Mouse (Mus musculus) neural tube, embryonic 10.5 days (tissue): Measurements from ENCODE around the gene Prkca.

Experiments
- DNase-seq: peaks from one replicate; pipeline ENCODE4 v3.0.0-alpha.2; 2017; ENCODE audit warnings: low spot score; ENCODE audit errors: extremely low spot score

Gene Prkca

GRCm38 (mm10) chr11:108261751-108262160, 82.0 kb downstream of the Prkca start:
- DNase-seq, result no peak

GRCm38 (mm10) chr11:108260775-108261517, 82.8 kb downstream of the Prkca start:
- DNase-seq, result no peak

- DNase-seq, result no peak
These were observed 84.3 kb downstream of the Prkca start for GRCm38 (mm10) chr11:108259391-108259790.

DNA sequence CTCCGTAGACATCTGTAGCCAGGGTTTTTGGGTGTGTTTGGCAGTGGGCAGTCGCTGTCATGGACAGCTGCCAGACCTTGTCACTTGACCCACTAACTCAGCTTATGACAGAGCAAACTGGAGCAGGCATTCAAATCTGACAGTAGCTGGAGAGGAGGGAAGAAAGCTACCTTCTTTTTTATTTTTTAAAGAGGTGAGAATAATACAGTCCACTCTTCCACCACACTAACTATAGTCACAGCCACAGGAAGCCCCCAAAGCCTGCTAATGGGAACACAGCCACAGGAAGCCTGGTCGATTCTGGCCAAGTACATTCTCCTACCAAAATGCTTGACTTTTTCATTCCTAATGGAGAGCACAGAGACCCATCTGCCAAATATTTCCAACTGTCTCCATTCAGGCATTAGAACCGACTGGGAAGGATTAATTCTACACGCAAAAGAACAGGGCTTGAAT, 84.9 kb downstream of the Prkca start:
- DNase-seq, result no peak

DNA sequence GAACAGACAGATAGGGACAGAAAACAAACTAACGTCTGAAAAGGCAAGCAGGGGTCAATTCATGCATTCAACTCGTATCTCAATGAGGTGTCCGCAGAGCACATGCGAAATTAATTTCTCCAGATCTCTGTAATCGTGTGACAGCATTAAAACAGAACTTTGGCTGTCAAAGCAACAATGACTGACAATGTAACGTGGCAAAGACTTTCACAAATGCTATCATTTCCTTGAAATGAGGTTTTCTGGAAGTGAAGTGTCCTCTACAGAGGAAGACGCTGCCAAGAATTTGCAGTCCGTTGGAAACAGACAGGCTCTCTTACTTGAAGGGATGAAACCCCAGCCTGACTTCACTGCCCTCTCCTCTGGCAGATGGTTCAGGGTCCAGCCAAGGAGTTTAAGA, 85.8 kb downstream of the Prkca start:
- DNase-seq, result no peak

- no peak for DNase-seq
These were observed 89.0 kb downstream of the Prkca start for GRCm38 (mm10) chr11:108254681-108255080.

DNA sequence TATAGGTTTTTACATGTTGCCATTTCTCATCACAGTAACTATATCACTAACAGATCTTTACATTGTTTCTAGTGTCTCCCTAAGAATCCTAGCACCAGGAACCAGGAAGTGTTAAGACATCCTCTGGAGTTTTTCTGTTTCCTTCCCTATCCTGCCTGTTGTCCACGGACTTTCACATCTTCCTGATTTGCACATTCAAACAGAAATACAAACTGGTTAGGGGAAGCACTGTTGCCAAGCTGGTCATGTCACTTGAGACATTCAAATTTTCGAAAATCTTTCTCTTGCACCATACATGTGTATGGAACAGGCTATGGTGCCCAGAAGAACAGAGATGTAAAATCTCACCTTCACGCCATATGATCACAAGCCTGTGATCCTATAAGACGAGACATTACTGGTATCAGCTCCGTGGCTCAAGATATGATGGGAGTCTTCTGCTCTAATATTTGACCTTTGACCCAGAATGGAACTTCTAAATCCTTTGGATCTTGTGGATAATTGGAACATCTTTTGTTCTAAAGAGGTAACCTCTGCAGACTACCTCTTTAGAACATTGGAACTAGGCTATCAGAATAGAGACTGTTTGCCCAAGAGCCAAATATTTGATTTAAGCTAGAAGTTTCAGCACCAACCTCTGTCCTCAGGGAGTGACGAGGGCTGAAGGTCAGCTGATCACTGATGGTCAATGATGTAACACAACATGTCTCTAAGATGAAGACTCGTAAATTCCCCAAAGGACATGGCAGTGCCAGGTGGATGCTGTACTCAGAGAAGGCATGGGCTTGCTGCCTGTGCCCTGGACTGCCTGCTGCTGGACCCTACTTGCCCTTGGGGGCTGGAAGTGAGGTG, 91.6 kb downstream of the Prkca start:
- no peak for DNase-seq

- no peak for DNase-seq
These were observed 92.7 kb downstream of the Prkca start for GRCm38 (mm10) chr11:108250829-108251637.

GRCm38 (mm10) chr11:108250146-108250635, 93.5 kb downstream of the Prkca start:
- no peak for DNase-seq

- DNase-seq, result no peak
These were observed 94.2 kb downstream of the Prkca start for GRCm38 (mm10) chr11:108249487-108249886.

DNA sequence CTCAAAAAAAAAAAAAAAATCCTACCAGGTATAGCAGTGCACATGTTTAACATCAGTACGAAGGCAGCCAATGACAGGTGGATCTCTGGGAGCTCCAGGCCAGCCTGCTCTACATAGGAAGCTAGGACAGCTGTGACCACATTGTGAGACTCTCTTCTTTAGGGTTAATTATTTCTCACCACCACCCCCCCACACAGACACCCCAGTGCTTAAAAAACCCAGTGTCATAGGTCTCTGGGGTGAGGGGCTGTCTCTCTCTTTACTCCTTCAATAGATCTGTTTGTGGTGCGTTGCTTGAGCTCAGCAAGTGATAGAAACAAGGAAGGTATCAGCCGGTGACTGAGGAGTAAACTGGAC, 94.7 kb downstream of the Prkca start:
- DNase-seq, result no peak

- DNase-seq, result no peak
These were observed 95.3 kb downstream of the Prkca start for GRCm38 (mm10) chr11:108248218-108249046.

DNA sequence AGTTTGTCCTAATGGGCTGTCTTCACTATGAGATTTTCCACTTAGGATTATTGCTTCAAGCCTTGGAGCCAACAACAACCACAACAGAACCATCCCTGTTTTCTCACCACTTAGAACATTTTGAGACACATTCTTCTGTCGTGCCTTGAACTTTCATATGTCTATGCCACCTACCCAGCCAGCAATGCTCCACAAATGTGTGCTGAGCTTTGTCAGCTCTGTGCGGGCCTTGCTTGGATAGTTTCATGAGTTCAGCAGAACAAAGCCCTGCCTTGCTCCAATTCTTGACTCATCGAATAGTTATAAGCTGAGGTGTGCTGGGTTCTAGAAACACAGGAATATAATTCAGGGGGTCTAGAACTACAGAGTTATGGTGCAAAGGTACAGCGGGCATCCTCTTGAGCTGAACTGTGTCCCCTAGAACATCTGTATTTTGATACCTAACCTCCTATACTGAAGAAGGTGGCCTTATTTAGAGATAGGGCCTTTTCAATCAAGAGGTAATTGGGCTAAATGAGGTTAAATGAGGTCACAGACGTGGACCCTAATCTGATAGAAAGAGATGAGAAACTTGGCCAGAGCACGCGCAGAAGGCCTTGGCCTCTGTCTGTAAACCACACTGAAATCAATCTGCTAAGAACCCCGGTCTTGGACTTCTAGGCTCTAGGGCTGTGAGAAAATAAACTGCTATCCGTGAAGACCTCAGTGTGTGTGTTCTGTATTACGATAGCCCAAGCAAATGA, 96.4 kb downstream of the Prkca start:
- no peak for DNase-seq

DNA sequence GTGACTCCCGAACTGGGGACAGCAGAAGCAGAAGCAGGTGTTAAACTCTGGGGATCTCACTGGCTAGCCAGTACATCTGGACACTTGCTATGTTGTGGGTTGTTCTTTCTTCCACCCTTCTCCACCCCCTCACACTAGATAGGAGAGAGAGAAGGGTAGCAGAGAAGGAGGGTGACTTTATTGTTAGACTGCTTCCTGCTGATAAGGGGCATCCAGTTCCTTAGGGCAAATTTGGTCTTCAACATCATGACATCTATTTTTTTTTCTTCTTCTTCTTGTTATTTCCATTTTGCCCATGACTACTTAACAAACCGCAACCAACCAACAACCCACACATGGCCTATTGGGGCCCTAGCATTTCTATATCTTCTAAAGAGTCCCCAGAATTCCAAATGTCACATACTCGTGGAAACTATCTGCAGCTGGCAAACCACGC, 97.4 kb downstream of the Prkca start:
- no peak for DNase-seq

DNA sequence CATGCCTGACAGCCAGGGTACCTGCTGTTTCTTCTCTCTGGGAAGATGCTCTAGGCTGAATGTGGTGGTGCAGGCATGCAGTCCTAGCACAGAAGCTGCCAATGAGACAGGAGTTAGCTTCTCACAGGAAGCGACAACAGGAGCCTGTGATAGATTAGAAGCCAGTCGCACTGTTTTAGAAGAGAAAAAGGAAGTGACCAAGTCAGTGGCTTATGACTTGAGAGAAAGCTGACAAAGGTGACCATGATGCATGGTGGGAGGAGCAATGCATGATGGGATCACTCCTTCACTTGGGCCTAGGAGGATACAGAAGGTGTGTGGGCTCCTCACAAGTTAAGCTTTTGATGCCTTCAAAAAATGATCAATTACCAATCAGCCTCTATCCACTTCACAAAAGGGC, 99.5 kb downstream of the Prkca start:
- no peak for DNase-seq

DNA sequence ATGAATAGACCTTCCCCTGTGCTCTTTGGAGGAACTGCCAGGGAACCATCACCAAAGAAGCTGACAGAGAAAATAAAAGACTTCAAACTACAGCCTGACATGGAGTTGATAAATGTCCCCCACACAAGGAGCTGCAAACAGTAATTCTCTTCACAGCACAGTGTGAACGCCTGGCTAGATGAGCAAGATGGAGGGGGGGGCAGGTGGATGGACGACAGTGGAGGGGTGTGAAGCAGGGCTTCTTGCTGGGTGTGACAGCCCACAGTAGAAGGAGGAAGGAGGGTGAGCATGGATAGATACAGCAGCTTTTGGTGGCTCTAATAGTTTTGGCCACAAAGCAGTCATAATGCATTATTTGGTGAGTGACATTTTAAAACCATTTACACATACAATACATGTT, 100.1 kb downstream of the Prkca start:
- DNase-seq, result no peak

- no peak for DNase-seq
These were observed 102.7 kb downstream of the Prkca start for GRCm38 (mm10) chr11:108240924-108241498.

DNA sequence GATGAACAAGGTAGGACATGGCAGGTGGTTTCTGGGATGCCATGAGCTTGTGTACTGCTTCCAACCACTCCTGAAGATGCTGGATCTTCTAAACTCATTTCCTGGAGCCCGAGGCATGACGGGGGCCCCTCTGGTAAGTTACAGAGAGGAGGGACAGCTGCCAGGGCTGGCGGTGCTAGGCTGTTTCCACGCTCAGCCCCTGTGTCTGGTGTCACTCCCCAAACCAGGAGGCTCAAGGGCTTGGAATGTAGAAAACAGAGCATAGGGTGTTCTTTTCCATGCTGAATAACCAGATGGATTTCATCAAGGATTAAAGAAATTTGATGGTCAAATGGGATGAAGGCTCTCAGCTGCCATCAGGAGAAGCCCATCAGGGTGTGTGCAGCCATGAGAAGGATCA, 104.6 kb downstream of the Prkca start:
- no peak for DNase-seq

GRCm38 (mm10) chr11:108236754-108237428, 106.8 kb downstream of the Prkca start:
- no peak for DNase-seq
